In the genomic region with DNA sequence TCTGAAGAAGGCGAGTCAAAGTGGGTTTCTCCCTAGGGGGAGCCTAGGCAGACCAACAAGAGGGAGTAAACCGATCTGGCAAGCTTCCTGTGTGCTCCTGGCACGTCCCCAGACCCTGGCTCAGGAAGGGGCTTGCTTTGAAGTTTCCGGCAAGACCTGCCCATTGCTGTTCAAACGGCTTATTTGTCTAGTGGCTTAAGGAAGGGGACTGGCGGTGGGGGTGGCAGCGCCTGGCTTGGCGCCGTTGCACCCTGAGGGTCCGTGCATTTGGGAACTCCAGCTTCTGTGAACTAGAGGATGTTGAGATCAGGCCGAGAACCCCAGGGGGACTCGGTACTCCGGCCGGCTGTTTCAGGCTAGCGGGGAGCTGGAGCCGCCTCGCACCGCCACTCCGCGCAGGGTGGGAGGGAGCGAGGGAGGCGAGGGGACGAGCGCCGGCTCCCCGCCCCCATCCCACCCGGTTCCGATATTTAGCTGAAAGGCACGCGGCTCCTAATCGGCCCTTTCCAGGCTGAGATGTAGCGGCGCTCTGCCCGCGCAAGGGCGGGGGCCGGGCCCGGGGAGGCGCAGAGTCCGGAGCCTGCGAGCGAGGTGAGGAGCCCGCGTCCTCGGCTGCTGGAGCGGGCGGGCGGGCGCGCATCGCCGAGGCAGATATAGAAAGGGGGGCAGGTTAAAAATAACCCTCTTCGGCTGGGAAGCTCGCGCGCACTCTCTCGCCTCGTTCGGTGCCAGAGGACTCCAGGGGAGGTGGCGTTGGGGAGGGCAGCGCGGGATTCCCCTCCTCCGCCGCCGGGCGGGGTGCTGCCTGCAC, we compare ENCODE assay signal across 8 mouse cellular contexts. TPM values are rescaled to one million over a fixed set of nuclear protein-coding genes. Genes with fewer than 3 reads are reported as not detected.
DNase-seq lines count a peak whose midpoint lies in the region; ATAC-seq and TF ChIP-seq lines count a peak whose summit lies in the region.

No protein-coding gene starts in this region.

- H3K27ac ChIP-seq in bone marrow macrophage, adult 2 months (ENCODE audit: insufficient read depth, low read depth, low read length), result no peak overlapping the region
- peak overlapping the region; percentile 94 for H3K27ac ChIP-seq in forebrain, embryonic 11.5 days (ENCODE audit: low read depth, low read length)
- H3K27ac ChIP-seq in heart, embryonic 16.5 days (ENCODE audit: low read length), result peak overlapping the region; percentile 99
- peak overlapping the region; percentile 80 for H3K27ac ChIP-seq in liver, embryonic 12.5 days

- no peaks in the 10 kb centered on the region for H3K36me3 ChIP-seq in forebrain, embryonic 11.5 days (ENCODE audit: control insufficient read depth, insufficient read depth, low read length)
- no peaks in the 10 kb centered on the region for H3K36me3 ChIP-seq in heart, embryonic 16.5 days (ENCODE audit: control insufficient read depth, insufficient read depth)
- peaks cover 18% of the 10 kb centered on the region for H3K36me3 ChIP-seq in liver, embryonic 12.5 days

- peak; percentile 56 for ATAC-seq in forebrain, embryonic 11.5 days (replicated peaks; ENCODE audit: low FRiP score)
- peak; percentile 87 for ATAC-seq in heart, embryonic 16.5 days (replicated peaks; ENCODE audit: extremely low read depth, insufficient read depth, low FRiP score)
- ATAC-seq in liver, embryonic 12.5 days, result peak; percentile 85

- H3K9me3 ChIP-seq in forebrain, embryonic 11.5 days (ENCODE audit: control insufficient read depth, low read length), result no peaks in the 10 kb centered on the region
- H3K9me3 ChIP-seq in heart, embryonic 16.5 days (replicated peaks; ENCODE audit: control insufficient read depth, low read length), result no peaks in the 10 kb centered on the region
- H3K9me3 ChIP-seq in liver, embryonic 12.5 days (replicated peaks), result no peaks in the 10 kb centered on the region

- DNase-seq in CD4-positive, CD25-positive, alpha-beta regulatory T cell, adult 2 months (ENCODE audit: low read depth, low spot score), result peak; percentile 45
- DNase-seq in forebrain, embryonic 11.5 days (ENCODE audit: low spot score), result peak; percentile 85
- DNase-seq in kidney, postnatal 10 days, result peak; percentile 68
- DNase-seq in neural tube, embryonic 10.5 days (ENCODE audit: extremely low spot score, low spot score), result peak; percentile 74
- DNase-seq in testis, postnatal 10 days (ENCODE audit: low spot score), result peak; percentile 78

- peak overlapping the region; percentile 100 for H3K4me2 ChIP-seq in forebrain, embryonic 11.5 days (ENCODE audit: low read depth, low read length, severe bottlenecking)
- peak overlapping the region; percentile 97 for H3K4me2 ChIP-seq in heart, embryonic 16.5 days (ENCODE audit: low read depth, low read length)
- peak overlapping the region; percentile 92 for H3K4me2 ChIP-seq in liver, embryonic 12.5 days

- WGBS in forebrain, embryonic 11.5 days, result under 1% methylated on average over 51 of the region's 66 CpGs
- WGBS in heart, embryonic 16.5 days, result under 1% methylated on average over 65 of the region's 66 CpGs
- under 1% methylated on average over 65 of the region's 66 CpGs for WGBS in liver, embryonic 12.5 days (ENCODE audit: insufficient replicate concordance)

- TF ChIP-seq POLR2A in bone marrow macrophage, adult 2 months (IDR thresholded peaks at IDR 0.05; ENCODE audit: borderline replicate concordance, low read depth, low read length), result no peak

- peaks cover 8% of the 10 kb centered on the region; the same call in 1 of the 2 replicates for H3K4me1 ChIP-seq in bone marrow macrophage, adult 2 months (ENCODE audit: control insufficient read depth, insufficient read depth, low read length)
- peaks cover 24% of the 10 kb centered on the region for H3K4me1 ChIP-seq in forebrain, embryonic 11.5 days (replicated peaks; ENCODE audit: control insufficient read depth, insufficient read depth, low read length)
- H3K4me1 ChIP-seq in heart, embryonic 16.5 days (ENCODE audit: control insufficient read depth, insufficient read depth, low read length), result peaks cover 72% of the 10 kb centered on the region
- peaks cover 87% of the 10 kb centered on the region for H3K4me1 ChIP-seq in liver, embryonic 12.5 days

- TF ChIP-seq CTCF in bone marrow macrophage, adult 2 months (IDR thresholded peaks at IDR 0.05; ENCODE audit: low read depth, low read length), result no peak

- H3K4me3 ChIP-seq in bone marrow macrophage, adult 2 months (ENCODE audit: insufficient read depth, low read length), result peak overlapping the region; percentile 69
- H3K4me3 ChIP-seq in forebrain, embryonic 11.5 days (ENCODE audit: low read depth, low read length), result peak overlapping the region; percentile 59
- peak overlapping the region; percentile 67 for H3K4me3 ChIP-seq in heart, embryonic 16.5 days (ENCODE audit: low read length)
- peak overlapping the region; percentile 65 for H3K4me3 ChIP-seq in liver, embryonic 12.5 days

- H3K9ac ChIP-seq in forebrain, embryonic 11.5 days (ENCODE audit: low read length), result peak overlapping the region; percentile 79
- peak overlapping the region; percentile 84 for H3K9ac ChIP-seq in heart, embryonic 16.5 days (ENCODE audit: low read length)
- H3K9ac ChIP-seq in liver, embryonic 12.5 days, result peak overlapping the region; percentile 78

- no peaks in the 10 kb centered on the region for H3K27me3 ChIP-seq in forebrain, embryonic 11.5 days (ENCODE audit: control insufficient read depth, insufficient read depth, low read length)
- H3K27me3 ChIP-seq in heart, embryonic 16.5 days (ENCODE audit: control insufficient read depth, insufficient read depth, low read length), result no peaks in the 10 kb centered on the region
- peaks cover 11% of the 10 kb centered on the region for H3K27me3 ChIP-seq in liver, embryonic 12.5 days (replicated peaks)

RNA-seq across cellular contexts. Expression of a gene that starts 46.8 kb away (rescaled TPM):
- 41.9 and 49.2 TPM in 2 replicates for polyA plus RNA-seq in bone marrow macrophage, adult 2 months (2012; ENCODE audit: insufficient read depth, insufficient read length, missing spikeins)
- polyA plus RNA-seq in forebrain, embryonic 11.5 days (2014; fragmentation: Nextera tagmentation; extraction: Ambion mirVana), result 63.9 and 68.7 TPM in 2 replicates
- 36.1 and 47.0 TPM in 2 replicates for polyA plus RNA-seq in heart, embryonic 16.5 days (2015; fragmentation: Nextera tagmentation; extraction: Ambion mirVana)
- polyA plus RNA-seq in liver, embryonic 12.5 days (2016; fragmentation: Nextera tagmentation; extraction: Ambion mirVana), result 45.7 and 50.9 TPM in 2 replicates
